Mouse (Mus musculus): ENCODE results near the gene Numbl.
A peak's percentile ranks its signal among the peaks of the same experiment; 100 is the strongest.

The Numbl gene

GRCm38 (mm10) chr7:27326101-27326880, 68.1 kb downstream of the Numbl start:
- DNase-seq, result peak; percentile 58 to 76

GRCm38 (mm10) chr7:27327500-27327899, 69.3 kb downstream of the Numbl start:
- DNase-seq, result no peak

GRCm38 (mm10) chr7:27328161-27328560, 69.9 kb downstream of the Numbl start:
- DNase-seq, result no peak

- peak; percentile 44 to 63 for DNase-seq
These were observed 70.4 kb downstream of the Numbl start for GRCm38 (mm10) chr7:27328648-27329047.

GRCm38 (mm10) chr7:27329326-27329947, 71.2 kb downstream of the Numbl start:
- DNase-seq, result peak; percentile 95

- no peak for DNase-seq
These were observed 71.7 kb downstream of the Numbl start for GRCm38 (mm10) chr7:27329981-27330380.

GRCm38 (mm10) chr7:27330709-27331540, 72.7 kb downstream of the Numbl start:
- DNase-seq, result peak; percentile 96 to 98

GRCm38 (mm10) chr7:27331541-27331851, 73.3 kb downstream of the Numbl start:
- DNase-seq, result peak; percentile 59 to 74
